Mouse (Mus musculus) adrenal gland, postnatal 14 days (tissue): ENCODE data around the gene Gm20388. TPM values are rescaled to one million over a fixed set of nuclear protein-coding genes. Genes with fewer than 3 reads are reported as not detected.

Experiments used
- DNase-seq: peaks from one replicate; pipeline ENCODE4 v3.0.0; 2021; ENCODE audit warnings: mixed read lengths
- total RNA-seq: library from RNA; stranded (reverse); gene quantifications from 2 replicates; pipeline ENCODE4 v1.2.3, GENCODE M21; 2021

Gene Gm20388
- total RNA-seq, 1 experiment from 2014 or later: 17.6 TPM

DNA sequence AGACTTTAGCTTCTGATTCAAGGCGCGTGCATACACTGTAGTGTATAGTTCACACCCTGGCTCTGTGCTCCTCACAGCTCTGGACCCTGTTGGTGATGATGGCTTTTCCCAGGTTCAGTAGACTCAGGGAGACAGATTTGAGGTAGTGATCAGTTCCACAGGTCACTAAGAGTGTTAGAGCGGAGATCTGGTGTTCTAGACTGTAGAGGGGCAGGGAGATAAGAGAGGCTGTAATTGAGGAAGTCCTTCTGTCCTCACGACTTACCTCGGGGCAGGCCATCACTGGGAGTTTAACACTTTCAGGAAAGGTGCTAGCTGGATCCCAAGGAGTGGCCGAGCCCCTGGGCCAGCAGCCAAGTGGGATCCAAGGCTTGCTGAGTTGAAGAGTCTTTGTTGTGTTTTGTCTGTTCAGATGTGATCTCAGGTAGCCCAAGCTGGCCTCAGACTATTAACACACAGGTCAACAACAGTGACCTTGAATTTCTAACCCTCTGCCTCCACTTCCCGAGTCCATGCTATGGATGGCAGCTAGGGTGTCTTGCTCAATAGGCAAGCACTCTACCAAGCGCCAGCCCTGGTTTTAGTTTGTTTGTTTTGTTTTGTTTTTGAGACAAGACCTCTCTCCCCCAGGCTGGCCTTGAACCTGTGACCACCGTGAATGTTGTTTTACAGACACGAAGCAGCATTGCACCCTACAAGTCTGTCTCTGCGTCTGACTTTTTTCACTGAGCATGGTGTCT is 564.0 kb downstream of the Gm20388 start:
- DNase-seq: no peak

DNA sequence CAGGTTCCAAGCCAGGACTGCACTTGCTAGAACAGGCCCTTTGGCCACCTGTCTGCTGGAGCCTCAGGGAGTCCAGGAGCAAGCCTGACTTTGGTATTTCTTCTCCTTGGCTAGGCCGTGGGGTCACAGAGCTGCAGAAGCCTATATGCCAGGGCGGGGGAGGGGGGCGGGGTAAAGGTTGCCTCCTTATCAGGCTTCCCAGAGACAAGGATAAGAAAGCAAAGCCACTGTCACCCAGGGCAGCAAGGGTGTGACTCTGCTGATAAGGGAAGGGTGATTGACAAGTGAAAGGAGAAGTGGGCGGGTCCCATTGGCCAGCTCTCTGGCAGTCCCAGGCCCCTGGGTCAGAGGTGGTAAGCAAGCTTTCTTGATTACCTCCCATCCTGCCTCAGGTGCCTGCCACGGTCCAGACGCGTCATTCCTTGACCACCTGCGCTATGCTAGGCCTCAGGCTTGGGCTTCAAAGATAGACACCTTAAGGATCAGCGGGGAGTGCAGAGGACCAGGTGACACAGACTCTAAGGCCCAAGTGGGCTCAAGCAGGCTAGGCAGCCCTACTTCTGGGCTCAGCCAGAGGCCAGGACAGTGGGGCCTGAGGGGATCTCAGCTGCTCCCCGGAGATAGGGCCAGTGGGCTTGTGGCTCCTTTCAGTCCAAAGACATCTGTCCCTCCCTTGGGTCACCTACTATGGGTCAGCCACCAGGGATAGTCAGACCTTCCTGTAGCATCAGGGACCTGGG is 565.0 kb downstream of the Gm20388 start:
- no peak for DNase-seq

DNA sequence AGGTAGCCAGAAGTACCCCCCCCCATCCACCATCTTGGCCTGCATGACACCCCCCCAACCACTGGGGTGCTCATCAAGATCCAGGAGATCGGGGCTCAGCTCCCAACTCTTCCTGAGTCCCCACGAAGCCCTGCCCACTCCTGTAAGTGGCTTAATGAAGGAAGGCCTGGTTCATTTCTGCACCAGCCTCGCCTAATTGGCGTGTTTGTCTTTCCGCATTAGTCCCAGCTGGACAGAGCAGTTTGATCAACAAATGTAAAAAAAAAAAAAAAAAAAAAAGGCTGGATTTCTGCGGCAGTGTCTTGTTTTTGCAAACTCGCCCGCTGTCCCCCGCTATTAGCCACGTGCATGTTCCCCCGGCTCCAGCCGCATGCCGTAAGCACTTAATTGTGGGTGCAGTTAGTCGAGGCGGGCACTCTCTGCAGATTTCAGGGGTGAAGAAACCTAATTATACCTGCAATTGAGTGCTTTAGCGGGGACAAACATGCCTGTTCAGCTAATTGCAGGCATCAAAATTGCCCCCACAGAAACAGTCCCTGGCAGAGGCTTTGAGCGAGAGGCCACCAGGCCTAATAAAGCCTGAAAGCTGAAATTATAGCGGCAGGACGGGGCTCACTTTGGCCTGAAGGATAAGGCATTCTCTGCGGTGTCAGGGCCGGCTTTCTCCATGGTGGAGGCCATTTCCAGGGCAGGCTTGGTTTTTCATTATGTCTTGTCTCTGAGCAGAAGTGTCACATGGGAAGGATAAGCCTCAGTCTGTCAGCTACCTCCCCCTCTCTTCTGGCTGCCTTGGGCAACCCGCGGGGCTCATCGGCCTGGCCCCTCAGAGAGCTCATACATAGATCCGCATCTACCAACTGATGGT is 566.3 kb downstream of the Gm20388 start:
- no peak for DNase-seq

DNA sequence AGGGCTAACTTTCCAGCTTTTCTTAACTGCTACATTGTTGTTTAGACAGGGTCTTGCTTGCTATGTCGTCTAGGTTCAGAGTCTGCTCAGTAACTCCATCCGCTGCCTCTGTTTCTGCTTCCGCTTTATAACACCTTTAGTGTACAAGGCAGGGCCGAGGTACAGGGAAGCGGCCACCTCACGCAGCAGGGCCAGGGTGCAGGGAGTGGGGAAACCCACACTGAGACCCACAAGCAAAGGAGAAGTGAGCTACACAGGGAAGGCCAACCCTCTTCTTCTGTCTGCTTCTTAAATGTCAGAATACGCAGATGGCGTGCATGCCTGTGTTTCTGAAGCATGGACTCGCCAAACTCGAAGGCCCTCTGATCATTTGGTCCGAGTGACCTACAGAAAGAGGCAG is 568.1 kb downstream of the Gm20388 start:
- no peak for DNase-seq

DNA sequence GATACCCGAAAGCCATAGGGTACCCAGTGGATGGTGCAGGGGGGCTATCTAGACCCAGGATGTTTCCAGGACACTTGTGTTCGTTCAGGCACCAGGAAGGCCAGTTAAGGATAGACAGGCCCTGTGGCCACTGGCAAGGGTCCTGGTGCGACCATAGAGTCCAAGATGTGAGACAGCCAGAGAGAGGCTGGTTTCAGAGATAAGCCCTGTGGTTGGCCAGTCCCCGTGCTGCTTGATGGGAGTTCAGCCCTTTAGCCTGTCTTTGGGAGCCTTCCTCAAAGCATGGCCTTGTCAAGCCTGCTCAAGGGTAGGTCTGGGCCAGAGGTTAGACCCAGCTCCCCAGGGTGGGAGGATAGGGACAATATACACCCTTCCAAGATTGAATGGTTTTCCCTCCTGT is 569.0 kb downstream of the Gm20388 start:
- DNase-seq: no peak

DNA sequence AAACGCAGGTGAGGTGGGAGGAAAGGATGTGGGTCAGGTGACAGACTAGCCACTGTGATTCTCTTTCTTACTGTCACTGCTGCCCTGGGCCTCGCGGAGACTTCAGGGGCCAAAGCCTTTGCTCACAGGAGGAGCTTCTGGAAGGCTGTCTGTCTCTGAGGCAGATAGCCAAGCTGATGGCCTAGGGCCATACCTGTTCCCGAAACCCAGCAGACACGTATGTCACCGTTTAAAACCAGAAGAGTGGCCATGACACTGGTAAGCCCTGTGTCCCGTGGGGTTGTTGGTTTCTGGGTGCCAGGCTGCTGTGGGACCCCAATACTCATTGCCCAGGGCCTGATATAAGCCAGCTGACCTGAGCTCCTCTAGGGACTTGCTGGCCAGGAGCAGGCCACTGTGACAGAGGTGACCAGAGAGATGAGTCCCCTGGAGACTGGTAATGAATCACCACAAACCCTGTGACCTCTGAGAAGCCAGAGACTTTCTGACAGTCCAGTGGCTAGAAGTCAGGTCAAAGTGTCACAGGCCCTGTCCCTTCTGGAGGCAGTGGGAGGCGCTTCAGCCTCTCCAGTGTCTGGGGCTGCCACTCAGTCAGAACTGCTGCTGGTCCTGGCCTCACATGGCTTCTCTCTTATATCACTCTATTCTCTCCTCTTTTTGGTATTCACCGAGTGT is 571.5 kb downstream of the Gm20388 start:
- no peak for DNase-seq

DNA sequence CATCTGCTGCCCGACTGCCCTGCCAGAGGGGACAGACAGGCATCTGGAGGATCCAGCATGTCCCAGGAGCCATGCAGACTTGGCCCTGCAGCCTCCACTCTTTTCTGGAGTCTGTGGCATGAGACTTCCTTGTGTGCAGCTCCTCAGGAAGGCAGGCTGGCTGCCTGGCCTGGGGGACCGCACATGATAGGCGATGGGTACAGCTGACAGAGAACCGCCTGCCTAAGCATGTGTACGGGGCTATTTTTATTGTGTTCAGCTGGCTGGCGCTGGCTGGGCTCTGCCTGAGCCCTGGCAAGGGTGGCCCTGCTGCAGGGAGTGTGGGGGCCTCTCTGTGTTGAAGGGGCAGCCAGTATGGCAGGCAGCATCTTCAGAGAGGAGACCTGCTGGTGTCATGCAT is 573.8 kb downstream of the Gm20388 start:
- no peak for DNase-seq

DNA sequence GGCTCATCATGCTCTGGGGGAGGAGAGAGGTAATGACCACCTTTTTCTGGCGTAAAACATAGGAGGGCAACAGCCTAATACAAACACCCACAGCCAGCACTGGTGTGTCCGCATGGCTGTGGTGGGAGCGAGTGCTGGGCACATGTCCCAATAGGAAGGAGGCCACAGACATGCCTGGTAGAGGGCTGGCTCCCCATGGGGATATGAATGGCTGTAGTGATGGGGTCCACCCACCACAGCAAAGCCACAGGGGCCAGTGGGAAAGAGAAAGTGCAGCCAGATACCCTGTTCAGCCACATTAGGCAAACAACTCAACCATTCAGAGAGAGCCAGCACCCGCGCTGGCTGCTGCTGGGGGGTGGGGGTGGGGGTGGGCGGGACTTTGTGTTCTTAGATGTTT is 574.5 kb downstream of the Gm20388 start:
- no peak for DNase-seq

DNA sequence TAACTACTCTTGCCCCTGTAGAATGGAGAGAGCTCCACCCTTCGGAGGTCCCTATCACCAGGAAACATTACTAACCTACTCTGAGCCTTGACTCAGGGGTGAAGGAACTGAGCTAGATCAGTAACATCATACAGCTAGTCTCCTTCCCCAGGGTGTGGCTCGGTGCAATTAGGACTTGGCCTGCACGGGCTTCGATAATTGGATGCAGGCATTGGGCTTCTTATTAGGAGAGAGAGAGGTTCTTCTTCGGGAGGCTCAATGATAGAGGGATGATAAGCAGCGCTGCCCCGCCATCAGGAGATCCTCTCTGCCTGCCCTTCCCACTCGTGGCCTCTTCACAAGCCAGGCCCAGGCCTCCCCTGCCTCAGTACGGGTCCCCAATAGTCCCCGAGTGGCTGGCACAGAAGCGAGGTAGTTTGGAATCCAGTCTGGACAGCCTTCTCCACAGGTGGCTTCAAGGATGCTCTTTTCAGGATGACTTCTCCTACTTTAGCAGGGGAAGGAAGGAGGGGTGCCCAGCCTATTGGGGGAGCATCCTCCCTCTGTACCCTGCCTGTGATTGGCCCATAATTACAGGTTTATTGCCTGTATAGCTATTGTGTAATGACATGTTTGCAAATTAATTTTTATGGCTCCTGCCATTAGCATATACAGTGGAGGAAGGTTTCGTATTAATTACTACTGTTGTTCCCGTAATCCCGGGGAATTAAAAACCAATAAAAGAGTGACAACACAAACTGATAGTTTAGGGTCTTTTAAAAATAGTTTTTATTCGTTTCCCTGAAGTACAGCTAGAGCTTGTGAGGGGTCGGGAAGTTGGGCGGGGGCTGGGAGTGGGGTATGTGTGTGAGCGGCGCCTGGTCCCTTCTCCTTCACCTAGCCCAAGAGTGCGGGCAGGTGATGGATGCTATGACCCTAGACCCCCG is 575.2 kb downstream of the Gm20388 start:
- no peak for DNase-seq

DNA sequence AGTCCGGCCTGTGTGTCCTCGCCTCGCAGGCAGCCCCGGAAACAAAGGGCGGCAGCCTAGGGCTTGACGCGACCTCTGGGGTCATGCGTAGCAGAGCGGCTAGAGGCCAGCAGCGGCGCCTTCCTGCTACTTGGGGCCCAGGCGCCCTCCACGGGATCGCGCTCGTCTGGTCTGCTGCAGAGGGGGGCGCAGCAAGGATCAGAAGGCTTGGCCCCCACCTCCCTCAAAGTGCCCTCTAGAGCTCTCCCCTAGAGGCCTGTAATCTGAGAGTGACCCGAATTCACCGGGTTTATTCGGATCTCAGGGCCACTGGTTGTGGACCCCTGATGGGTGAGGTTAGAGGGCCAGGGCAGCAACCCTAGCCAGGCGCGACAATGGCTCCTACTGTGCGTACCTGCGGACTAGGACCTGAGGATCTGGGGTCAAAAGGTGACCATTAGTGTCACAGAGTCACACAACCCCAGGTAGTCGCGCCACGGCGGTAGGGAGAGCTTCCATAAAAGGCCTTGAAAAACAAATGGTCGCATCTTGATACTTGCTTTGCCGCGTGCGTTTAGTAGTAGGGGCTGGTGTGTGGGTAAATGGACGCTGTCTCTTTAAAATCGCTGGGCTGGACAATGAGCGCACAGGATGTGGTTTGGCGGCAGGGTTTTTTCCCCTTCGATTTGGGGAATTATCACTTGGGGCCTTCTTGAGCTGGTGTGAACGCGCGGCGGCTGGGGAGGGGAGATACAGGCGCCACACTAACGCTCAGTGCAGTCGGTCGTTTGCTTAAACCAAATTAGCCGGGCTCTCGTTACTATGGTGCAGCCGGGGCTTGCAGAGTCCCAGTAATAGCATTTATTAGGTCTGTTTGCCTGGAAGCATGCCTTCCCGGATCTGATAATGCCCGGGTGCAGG is 576.1 kb downstream of the Gm20388 start:
- peak; percentile 70 for DNase-seq

DNA sequence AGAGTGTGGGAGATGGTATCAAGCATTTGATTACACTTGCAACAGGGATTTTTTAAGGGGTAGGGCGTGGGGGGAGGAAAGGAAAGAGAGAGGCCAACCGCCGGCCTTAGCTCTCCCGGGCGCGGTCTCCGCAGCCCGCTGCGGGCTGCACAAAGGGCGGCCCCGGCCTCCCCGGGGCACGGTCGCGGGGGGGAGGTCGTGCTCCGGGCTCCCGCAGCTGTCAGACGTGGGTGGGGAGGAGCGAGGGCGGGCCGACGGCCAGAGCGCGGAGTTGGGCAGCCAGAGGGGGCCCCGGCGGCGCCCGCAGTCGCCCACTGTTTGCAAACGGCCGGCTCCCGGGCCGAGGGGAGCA is 576.7 kb downstream of the Gm20388 start:
- DNase-seq: peak; percentile 79

DNA sequence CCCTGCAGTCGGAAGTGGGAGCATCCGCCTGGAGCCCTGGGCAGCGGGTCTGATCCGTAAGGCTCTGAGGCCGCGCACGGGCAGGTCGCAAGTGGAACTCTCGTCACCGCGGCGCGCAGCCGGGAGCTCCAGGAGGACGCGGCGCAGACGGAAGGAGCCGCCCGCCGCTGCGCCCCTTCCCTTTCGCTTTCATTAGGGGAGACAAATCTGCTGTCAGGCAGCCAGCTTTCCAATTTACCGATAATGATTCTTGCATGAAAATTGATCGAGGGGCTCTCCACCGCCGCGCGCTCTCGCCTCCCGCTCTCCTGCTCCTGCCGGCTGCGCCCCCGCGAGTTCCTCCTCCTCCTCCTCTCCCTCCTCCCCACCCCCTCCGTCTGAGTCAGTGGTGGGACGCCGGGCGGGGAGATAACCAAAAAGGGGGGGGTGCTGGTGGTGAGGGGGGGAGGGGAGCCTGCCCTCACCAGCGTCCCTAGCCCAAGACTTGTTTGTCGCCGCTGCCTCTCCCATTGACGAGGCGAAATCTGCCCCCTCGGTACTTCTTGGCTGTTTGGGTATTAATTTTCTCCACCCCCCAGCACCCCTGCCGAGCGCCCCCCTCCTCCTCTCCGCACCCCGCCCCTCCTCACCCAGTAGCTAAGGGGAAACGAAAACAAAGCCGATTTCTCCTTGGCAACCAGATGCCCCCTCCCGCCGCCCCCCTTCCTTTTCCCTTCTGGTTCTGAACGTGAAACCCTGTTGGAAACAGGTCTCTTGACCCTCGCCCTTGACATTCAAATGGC is 577.3 kb downstream of the Gm20388 start:
- DNase-seq: peak; percentile 74

DNA sequence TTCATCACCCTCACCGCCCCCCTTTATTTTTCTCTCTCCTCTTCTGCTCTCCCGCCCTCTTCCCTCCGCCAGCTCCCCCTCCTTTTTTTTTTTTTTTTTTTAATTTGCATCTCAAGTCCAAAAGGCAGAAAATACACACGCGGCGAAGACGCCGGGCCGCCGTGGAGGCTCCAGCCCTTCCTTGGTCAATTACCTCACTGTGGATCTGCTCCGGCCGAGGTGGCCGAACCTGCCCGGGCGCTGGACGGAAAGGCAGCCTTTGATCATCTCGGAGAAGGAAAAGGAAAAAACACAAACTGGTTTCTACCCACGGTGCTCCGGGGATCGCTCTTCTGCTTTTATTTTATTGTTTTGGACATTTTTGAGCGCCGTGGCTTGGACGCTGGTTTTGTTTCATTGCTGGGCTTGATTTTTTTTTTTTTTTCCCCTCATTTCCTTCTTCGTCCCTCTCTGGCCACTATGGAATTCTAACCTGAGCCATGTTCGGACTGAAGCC is 578.0 kb downstream of the Gm20388 start:
- DNase-seq: peak; percentile 52

DNA sequence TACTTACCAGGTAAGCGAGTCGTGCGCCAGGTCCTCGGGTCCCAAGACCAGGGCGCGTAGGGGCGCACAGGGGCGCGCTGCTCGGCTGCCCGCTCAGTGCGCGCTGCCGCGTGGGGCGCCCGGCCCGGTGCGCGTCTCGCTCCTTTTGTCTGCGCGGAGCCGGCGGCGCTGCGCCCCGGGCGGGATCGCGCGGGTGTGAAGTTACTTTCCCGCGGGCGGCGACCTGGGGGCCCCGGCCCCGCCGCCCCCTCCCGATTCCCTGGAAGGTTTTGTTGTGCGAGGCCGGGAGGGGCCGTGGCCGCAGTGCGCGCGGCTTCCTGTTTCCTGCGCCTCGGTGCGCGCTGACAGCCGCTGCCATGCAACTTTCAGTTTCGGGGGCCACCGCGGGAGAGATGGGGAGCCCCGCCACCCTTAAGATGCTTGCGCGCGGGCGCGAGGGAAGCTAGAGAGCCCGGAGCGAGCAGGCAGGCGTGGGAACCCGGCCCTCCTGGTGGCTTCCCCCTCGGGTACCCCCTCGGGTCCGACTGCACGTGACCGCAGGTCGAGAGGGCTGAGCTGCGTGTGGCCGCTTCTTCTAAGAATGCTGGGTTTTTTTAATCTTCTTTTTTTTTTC is 578.6 kb downstream of the Gm20388 start:
- DNase-seq: peak; percentile 78

DNA sequence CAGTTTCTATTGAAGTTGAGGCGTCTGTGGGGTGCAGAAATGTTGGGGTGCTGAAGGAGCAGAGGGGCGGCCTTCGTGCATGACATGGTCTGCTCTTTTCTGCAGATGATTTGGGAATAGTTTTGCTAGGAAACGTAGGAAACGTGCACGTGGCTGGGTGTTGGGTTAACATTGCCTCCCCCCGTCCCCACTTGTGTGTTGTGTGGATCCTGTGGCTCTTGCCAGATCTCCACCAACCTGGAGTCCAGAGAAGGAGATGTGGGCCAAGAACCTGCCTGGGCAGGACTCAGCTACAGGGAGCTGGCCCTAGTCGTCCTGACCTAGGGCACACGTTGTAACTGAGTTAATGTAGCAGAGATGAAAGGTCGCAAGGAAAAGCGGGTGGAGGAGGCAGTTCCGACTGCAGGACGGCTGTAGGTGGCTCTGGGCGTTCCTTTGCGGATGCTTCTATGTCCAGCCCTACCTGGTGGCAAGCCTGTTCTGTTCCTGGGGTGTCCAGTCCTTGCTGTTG is 579.2 kb downstream of the Gm20388 start:
- peak; percentile 49 for DNase-seq

DNA sequence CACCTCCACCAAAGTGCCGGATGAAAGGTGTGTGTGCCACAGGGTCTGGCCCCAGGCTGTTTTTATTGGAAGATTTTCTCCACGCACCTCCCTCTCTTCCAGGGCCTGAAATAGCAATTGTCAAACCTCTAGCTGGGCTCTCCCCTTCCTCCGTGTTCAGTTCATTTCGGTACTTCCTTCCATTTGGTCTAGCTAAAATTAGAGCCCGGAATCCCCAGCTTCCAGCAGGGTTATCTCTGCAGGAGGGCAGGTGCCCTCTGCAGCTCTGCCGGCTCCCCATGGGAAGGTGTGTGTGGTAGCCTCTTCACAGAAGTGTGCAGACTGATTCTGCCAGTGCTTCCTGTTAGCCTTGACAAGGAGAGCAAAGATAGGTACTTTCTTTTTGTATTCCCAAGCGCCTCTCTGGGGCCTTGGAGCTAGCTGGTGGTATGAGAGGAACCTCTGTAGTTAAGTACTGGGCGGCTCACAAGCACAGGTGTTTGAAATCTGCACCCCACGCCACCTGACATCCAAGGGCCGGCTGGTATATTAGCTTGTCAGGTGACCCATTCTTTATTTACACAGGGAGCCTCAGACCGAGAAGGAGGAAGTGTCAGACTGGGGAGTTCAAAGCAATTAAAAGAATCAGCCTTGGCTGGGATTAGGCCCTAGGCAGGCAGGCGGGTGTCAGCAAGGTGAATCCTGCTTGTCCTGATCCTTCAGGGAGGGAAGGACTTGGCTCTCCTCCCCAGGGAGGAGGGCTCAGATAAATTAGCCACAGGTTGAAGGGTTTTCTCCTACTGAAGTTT is 579.9 kb downstream of the Gm20388 start:
- DNase-seq: no peak

DNA sequence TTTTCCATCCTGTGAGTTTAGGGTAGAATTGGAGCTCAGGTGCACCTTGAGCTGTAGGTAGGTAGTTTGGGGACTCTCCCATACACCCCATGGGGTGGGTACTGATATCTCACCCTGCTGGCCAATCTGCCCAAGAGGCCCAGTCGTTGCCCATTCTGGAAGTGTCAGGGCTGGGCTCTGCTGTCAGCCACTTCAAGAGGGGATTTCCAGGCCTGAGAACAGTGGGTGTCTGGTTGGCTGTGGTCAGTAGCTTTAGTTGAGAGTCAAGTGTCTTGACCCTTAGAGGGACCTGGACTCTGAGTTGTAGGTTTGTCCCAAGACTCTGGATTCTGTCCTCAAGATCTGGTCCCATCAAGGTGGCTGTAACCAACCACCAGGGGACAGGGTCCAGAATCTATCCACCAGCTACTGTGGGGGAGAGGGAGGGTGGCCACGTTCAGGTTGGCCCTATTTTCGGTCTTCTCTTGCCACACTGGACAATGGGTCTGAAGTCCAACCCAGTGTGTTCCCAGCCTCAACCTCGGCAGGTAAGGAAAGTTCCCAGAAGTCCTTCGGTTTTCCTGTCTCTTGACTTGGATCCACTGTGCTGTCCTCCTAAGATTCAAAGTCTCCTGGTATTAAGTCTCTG is 580.6 kb downstream of the Gm20388 start:
- no peak for DNase-seq
